Mouse (Mus musculus) frontal cortex, adult (tissue): Measurements from ENCODE around the gene Fnbp1l.

Experiments used
- ATAC-seq: cut with Nextera tagmentation; 2 replicates; pipeline ENCODE4 v1.9.2; 2017; ENCODE audit warnings: mild to moderate bottlenecking, moderate library complexity, mixed read lengths; ENCODE audit not compliant: low TSS enrichment

Fnbp1l gene

DNA sequence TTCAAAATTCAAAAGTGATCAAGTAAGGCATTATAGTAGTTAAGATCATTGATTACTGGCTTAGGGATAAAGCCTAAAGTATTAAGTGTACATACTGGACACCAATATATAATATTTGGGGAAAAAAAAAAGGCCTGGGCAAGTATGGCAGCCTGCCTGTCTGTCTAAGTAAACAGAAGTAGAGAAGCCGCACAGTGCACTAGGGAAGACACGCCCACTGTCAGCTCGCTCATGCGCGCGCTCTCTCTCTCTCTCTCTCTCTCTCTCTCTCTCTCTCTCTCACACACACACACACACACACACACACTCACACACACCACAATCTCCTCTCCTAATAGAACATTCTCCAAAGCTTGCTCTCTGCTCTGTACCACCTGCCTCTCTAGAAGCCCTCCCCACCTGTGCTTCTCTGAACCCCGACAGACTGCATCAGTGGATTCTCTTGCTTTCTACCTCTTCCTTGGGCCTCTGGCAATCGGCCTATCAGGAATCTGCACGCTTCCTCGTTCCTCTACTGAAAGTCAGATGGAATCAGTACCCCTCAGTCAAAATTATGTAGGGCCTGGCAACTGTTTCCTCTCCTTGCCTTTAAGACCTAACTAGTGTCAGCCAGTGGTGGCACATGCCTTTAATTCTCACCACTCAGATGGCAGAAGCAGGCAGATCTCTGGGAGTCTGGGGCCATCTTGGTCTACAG, 13.3 kb downstream of the Fnbp1l start:
- ATAC-seq: no peak

DNA sequence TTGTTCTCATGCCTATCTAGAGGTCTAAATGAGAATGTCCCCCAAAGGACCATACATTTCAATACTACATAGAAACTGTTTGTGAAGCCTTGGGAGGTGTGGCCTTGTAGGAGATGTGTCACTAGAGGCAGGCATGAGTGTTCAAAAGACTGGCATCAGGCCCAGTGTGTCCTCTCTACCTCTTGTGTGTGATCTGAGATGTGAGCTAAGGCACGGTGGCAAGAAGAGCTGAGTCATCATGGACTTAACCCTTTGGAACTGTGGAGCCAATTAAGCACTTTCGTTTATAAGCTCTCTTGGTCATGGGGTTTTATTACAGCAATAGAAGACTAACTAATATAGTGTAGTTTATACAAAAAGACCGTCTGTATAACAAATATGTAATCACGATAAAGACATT, 16.3 kb downstream of the Fnbp1l start:
- no peak for ATAC-seq

DNA sequence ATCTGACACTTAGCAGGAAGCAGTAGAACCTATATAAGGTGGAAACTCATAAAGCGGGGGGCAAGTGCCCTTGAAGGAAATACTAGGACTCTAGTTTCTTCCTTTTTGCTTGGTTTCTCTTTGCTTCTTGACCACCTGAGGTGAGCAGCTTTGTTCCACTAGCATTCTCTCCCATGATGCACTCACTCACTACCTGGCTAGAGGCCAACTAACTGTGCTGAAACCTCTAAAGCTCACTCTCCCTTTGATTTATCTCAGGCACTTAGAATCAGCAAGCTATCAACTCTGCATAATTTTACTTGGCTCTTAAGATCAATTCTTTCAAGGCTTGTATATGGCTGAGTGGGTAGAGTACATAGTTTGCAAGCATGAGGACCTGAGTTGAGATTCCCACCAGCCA, 17.1 kb downstream of the Fnbp1l start:
- no peak for ATAC-seq

DNA sequence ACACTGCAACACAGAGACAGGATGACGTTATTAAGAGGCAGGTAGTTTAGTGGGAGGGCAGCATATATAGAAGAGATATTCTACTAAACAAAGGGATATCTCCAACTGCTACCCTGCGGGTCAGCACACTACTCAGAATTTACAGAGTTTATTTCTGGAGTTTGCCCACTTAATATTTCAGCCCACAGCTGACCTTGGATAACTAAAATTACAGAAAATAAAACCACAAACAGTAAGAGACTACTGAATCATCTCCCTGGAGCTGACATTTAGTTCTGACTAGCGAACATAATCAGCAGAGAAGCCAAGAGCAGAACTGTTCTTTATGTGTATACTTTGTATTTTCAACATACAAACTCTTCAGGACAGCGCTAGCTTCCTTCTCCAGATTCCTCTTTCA, 20.2 kb downstream of the Fnbp1l start:
- no peak for ATAC-seq

DNA sequence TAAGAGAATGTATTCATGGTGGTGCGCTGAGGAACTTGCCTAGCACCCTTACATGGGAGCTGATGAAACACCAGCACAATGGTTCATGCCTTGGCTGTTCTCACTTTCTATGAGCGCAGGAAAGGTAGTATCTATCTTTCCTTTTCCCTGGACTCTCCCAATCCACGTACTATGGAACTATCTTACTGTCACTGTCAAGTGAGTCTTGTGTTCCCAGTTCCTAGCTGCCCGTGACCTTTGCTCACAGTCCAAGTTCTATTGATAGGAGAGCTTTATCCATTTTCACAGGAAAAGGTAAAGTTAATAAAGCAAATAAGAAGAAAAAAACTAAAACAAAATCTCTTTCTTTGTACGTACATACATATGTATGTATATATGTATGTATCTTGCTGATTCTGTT, 28.7 kb downstream of the Fnbp1l start:
- ATAC-seq: no peak

DNA sequence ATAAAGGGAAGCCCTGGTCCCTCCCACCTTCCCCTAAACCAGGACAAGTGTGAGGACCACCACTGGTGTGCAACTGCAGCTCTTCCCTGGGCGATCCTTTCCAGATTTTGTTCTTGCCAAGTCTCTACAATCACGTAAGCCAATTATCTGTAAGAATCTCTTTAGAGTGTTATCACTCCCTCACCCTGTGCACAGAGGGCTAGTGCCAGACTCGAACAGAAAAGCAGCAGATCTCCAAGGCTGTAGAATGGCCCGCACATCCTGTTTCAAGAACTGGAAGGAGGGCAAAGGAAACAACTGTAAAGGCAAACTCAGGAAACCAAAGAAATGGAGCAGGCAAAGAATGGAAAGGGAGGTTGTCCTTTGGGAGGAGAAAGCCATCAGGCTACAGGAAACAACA, 29.2 kb downstream of the Fnbp1l start:
- no peak for ATAC-seq

DNA sequence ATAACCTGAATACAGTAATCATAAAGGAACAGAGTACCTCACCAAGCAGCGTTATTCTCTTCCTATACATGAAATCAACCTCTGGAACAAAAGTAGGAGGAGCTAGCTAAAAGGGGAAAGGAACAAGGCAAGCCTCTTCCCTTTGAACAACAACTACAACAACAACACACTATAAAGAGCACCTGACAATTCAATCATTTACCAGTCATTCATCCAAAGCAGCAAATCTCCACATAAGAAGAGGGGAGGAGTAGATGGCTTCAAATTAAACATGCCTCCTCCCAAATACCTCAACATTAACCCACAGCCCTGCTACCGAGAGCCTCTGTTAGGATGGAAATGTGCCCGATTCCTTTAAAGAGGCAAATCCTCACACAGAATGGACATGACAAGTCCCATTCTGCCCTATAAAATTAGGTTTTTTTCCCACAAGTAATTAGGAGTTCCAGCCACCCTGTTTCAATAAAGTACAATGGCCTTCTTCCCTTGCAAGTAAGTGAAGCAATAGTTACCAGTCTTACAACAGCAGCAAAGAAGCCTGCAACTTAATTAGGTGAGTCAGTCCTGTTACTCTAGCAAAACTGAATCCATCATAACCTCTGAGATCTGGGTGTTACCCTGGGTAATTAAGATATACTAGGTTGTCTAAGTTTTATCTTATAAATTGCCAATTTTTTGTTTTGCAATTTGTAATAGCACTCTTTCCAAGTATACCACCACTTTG, 32.4 kb downstream of the Fnbp1l start:
- ATAC-seq: peak; percentile 27; the same call in 1 of the 2 replicates

DNA sequence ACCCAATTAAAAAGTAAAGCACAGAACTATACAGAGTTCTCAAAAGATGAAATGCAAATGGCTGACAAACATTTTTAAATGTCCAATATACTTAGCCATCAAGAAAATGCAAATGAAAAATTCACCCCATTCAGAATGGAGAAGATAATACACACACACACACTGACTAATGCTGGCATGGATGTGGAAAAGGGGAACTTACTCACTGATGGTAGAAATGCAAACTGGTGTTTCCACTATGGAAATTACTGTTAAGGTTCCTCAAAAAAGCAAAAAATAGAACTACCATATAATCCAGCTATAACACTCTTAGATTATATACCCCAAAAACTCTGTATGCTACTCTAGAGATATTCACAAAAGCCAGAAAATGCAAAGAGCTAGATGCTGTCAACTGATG, 42.2 kb downstream of the Fnbp1l start:
- ATAC-seq: no peak

DNA sequence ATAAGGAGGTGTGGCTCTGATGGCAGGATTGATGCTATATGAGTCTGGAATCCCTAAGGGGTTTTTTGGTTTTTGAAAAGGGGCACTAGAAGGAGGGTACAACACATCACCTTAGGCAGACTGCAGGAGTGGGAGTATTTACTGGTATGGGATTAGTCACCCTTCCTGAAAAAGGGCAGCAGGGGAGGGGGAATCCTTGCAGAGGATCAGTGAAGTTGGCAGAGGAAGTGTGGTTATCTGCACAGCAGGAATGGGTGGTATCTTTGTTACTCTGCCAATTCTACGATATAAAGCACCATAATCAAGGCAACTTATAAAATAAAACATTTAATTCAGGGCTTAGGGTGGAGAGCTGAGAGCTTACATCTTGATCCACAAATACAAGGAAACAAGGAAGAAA, 44.6 kb downstream of the Fnbp1l start:
- ATAC-seq: no peak

DNA sequence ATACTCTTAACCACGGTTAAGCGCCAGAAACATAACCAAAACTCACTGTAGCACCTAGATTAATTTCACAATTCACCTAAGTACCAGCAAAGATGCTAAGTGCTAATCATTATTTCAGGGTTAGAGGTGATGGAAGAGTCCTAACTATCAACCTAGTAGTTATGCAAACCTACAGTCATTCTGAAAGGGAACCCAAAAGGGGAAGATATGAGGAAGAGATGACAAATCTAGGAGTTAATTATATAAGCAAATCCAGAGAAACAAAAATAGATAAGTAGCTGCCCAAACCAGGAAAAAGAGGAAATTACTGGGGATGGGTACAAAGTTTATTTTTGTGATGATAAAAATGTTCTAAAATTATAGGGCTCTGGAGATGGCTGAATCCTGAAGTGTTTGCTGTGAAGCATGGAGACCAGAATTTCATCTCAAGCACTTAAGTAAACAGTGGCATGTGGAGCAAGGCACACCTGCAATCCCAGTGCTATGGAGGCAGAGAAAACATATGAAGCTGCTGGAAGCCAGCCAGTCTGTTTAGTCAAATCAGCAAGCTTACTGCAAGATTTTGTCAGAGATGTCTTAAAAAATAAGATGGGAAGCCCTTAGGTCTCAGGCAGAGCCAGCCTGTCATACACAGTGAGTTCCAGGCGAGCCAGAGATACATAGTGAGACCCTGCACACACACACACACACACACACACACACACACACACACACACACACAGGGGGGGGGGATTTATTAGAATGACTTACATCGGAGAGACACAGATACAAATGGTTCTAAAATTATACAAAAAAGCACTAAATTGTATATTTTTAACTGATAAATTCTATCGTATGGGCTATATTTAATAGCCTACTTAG, 45.9 kb downstream of the Fnbp1l start:
- peak; percentile 87 for ATAC-seq

DNA sequence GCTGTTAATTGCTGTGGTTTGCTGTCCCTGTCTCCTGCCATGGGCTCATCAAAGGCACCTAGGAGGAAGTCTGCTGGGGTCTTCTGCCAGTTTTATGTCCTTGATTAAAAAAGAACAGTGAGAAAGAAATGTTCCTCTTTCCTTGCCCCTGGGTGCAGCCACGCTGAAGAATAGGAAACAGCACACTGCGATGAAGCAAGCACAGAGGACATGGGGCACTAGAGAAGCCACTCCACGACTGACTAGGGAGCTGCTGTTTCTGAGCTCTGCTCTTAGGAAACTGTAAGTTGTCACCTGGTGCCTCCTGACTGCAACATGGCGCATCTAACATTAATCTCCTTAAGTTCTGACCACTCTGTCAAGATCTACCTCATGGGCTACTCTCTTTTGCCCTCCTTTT, 53.0 kb downstream of the Fnbp1l start:
- peak; percentile 71 for ATAC-seq

DNA sequence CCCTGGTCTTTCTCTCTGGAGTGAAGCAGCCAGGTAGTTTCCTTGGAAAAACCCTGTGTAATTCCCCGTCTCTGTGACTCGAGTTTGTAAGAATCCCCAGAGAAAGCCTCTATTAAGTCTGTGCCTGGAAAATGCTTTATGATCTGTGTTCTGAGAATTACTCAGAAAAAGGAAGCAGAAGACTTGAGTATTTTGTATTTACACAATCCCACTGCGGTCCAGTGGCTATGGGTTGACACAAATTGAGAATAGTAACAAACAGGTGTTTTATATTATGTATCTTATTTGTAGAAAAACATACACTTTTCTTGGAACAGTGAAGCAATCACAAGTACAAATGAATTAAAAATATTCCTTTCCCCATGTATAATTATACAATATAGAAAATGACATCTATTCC, 53.4 kb downstream of the Fnbp1l start:
- no peak for ATAC-seq

DNA sequence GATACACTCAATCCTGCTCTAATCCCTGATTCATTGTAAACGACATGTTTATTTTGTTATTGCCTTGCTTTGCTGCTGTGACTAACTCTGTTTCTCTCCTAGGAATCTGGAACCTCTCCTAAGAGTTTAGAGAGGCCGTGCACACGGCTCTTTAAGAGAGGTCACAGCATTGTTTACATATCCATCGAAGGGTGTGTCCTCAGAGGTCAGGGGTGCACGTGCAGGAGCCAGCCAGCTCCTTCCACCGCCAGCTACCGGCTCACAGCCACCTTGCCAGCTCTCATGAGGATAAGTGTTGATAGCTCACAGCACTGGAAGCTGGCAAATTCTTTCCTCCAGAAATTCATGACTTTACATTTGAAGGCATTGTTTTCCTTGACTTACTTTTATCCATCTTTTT, 54.2 kb downstream of the Fnbp1l start:
- ATAC-seq: no peak

DNA sequence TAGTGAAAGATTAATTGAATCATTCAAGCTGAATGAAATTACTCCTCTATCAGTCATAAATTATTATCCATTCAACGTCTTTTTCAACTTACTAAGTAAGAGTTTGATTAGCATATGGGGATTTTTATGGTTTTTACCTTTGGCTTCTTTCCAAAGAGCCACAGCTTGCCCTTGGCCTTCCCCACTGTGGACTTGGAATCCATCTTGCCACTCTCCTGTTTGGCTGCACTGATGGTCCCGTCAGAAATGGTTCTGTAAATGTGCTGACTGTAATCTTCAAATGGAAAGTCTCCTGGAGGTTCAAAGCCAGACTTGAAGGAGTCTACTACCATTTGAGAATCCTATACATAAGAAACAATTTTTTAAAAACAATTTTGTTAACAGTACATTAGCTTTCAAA, 61.7 kb downstream of the Fnbp1l start:
- no peak for ATAC-seq

DNA sequence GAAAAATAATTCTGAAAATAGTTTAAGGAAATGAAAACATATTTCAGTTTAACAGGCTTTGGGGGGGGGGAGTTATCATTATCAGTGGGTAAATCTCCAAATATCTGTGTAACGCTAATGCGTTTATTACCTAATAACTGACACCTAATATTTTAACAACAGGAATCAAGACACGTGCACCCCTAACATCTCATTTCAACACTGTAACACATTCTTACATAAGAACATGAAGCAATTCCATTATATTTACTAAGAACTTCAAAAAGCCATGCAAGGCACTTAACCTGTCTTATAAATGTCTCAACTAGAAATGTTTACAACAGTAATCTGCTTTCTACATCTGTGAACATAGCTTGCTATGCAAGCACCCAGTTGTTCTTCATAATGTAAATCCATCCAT, 68.3 kb downstream of the Fnbp1l start:
- ATAC-seq: no peak

DNA sequence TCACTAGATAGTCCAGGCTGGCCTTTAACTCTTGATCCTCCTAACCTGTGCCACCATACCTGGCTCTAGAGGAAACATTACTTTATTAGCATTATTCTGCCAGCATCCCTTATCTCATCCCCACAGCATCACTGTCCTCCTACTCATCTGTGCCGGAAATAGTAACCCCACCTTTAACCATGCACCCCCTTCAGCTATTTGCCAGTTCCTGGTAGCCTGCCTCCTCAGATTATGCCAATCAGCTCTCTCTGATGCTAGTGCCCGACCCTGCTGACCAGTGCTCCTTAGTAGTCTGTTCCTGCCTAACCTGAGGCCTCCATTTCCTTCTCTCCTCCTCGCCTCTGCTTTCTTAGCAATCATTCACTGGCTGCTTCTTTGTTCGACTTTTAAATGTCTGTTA, 72.0 kb downstream of the Fnbp1l start:
- ATAC-seq: peak; percentile 39

DNA sequence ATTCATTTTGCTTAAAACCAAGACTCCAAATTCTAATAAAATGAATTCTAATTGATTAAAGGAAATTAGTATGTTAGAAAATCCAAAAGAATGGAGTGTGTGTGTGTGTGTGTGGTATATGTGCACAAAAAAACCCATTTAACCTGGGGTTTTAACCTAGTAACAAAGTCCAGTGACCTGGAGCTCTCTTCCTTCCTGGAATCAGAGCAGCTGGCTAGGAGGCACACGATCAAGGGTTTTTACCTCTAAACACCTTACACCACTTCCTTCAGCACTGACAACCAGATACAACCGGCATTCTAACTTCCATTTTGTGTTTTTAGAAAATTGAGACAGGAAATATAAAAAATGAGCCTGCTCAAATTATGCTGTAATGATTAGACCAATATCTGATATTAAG, 74.2 kb downstream of the Fnbp1l start:
- no peak for ATAC-seq

DNA sequence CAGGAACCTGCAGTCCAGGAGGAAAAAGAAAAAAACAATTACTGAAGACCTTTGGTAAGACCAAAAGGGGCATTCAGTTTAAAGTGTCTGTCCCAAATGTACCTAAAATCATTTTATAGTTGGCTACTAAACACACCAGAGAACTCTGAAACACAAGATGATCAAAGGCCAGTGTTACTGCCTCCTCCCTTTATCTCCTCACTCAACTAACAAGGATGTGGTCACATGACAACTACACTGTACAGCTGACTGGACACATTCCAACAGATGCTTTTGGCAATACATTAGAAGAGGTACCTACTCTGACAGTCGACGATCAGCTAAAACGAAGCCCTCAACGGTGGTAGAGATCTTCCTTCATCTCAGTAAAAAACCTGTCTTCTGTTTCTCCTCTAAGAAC, 78.6 kb downstream of the Fnbp1l start:
- no peak for ATAC-seq

DNA sequence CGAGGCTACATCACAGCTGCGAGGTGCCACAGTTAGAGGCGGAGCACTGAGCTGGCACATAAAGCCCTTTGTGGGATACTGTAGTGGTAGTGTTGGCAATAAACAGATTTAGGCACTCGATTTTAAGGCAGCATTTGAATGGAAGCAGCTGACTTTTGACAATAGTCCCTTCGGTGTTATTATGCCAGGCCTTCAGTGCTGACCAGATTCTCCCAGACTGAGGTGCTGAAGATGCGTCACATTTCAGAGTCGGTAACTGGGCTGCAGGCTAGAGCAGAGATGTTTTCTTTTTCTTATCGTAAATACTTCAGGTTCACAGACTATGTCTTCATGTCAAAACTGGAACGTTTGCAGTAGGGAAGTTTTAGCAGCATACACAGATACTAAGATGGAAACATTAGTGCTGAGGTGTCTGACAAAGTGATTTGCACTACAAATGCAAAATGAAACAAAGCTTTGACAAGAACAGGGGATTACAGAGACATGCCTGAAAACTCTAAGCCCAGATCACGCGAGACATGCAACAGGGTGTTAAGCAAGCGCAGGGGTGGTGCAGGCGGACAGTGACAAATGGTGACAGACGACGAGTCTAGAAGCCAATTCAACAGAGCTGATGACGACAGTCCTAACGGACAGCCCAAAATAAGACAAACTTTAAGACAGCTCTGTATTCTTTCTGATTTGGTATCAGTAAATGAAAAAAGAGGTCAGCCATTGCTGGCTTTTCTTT, 79.4 kb downstream of the Fnbp1l start:
- peak; percentile 49 for ATAC-seq

DNA sequence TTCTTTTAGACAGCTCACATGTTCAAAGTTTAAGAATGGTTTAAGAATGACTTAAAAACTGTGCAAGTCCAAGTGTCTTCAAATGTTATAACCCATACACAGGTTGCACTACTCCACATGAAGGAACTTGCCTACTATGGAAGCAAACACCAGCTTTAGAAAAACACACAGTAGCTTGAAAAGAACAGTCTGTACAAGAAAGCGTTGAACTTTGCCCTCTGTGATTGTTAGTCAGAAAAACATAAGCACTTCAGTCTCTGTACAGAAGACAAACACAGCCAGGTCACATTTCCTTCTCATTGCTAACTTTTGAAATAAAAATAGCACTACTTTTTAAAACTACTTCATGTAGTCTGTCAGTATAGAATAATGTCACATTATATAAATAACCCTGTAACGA, 80.7 kb downstream of the Fnbp1l start:
- ATAC-seq: no peak

DNA sequence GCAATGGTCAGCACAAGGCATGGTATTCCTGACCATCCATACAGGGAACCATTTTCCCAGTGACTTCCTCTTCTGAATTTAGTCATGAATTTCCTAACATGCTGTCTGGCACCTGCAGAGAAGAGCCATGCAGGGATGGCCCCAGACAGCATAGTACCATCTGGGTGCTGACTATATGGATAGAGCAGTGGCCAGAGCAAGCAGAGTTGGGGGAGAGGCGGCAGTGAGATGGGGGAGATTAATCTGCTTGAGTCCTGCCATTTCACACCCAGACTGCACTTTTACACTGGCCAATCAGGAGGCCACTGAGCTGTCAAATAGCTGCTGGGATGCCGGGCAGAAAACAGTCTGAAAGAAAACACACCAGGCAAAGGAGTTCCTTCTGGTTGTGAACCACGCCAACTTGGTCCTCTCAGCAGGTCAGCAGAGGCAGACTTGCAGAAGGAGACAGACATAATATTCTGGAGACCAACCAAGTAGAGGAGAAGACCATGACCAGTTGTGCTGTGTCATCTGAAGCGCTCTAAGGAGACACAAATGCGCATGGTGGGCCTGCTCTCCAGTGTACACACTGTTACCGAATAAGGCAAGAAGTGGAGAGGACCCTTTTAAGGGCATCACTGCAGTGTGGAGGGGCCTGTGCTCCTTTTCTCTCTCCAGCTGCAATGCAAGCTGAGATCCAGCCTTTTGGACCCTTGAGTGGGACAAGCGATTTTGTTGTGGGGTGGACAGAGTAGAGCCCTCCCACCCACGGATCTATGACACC, 83.4 kb downstream of the Fnbp1l start:
- ATAC-seq: no peak
